Mouse (Mus musculus) E14TG2a.4 (cell line): ENCODE measurements around the gene Pawr.

Source experiments
- CTCF ChIP-seq: conservative IDR thresholded peaks from 2 replicates; pipeline ENCODE4 v1.5.1; 2014; ENCODE audit warnings: low read length
- NANOG ChIP-seq: IDR thresholded peaks from 2 replicates; pipeline ENCODE4 v1.6.1; 2014; ENCODE audit warnings: borderline replicate concordance, low read length, mixed read lengths

DNA sequence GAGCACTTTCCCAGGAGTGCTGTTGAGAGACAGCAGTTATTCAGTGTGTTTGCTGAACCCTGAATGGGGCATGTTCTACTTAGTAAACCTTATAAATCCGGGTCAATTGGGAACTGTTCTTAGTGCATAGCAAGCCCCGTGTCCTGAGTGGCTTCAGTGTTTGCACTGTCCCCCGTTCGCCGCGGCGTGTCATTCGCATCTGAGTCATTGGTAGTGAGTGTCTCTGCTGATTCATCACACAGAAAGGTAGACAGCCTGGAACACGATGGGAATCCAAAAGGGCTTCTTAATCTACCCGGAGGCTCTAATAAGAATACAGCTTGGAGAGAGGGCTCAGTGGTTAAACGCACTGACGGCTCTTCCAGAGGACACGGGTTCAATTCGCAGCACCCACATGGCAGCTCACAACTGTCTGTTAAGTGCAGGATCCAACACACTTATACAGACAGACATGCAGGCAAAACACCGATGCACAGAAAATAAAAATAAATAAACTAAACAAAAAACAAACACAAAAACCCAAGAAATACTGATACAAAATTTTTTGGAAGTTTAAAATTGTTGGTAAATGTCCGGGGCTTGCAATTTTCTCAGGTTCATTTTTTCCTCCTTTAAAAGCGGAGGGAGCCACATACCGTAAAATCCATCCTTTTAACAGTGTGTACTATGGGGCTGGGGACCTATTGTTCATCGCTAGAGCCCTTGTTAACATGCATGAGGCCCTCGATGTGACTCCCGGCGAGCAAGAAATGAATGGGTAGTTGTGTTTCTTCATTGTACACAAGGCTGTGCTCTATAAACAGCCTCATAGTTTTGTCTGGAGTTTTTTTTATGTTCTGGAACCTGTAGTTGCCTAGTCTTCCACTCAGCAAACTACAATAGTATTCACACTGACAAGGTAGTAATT is 6.4 kb downstream of the Pawr start:
- no peak for TF ChIP-seq CTCF
- TF ChIP-seq NANOG: no peak
